Mouse (Mus musculus) MEL (cell line): ENCODE results near the gene Pcbp3. TPM values are rescaled to one million over a fixed set of nuclear protein-coding genes. Genes with fewer than 3 reads are reported as not detected.

Experiments
- DNase-seq: peaks from one replicate; pipeline ENCODE4 v3.0.0; 2011; ENCODE audit warnings: low read depth, low spot score
- H3K27ac ChIP-seq: 2 replicates; pipeline ENCODE4 v1.5.1; 2012; ENCODE audit warnings: low read depth, mild to moderate bottlenecking, control low read depth, low read length, moderate library complexity; ENCODE audit not compliant: control insufficient read depth
- H3K27me3 ChIP-seq, 2 experiments: fragments of 150-350 bp in 1 of 2; sonication (generic) in 1 of 2; 2 replicates each; pipeline ENCODE4 v1.6.1; 2012; ENCODE audit warnings: low read length in 2 of 2, mild to moderate bottlenecking in 2 of 2, improper control_type of control experiment in 1 of 2, moderate library complexity in 1 of 2; ENCODE audit not compliant: insufficient read depth in 2 of 2, control insufficient read depth in 1 of 2
- H3K36me3 ChIP-seq, 2 experiments: 2 replicates each; pipeline ENCODE4 v1.6.1; 2012 to 2014; ENCODE audit warnings: low read length in 2 of 2, improper control_type of control experiment in 1 of 2, inconsistent platforms in 1 of 2, mild to moderate bottlenecking in 1 of 2; ENCODE audit not compliant: insufficient read depth in 2 of 2, control insufficient read depth in 1 of 2
- H3K4me1 ChIP-seq, 2 experiments: fragments of 150-350 bp in 1 of 2; sonication (generic) in 1 of 2; 2 replicates each; pipeline ENCODE4 v1.6.1; 2012; ENCODE audit warnings: low read length in 2 of 2, improper control_type of control experiment in 1 of 2, mild to moderate bottlenecking in 1 of 2; ENCODE audit not compliant: insufficient read depth in 2 of 2, control insufficient read depth in 1 of 2
- H3K4me3 ChIP-seq, 2 experiments: fragments of 150-350 bp in 1 of 2; sonication (generic) in 1 of 2; 2 replicates each; pipeline ENCODE4 v1.5.1; 2012; ENCODE audit warnings: low read depth in 2 of 2, low read length in 2 of 2, mild to moderate bottlenecking in 2 of 2, moderate library complexity in 2 of 2, control low read depth in 1 of 2, improper control_type of control experiment in 1 of 2; ENCODE audit not compliant: control insufficient read depth in 1 of 2, insufficient read depth in 1 of 2
- H3K79me2 ChIP-seq: 2 replicates; pipeline ENCODE4 v1.6.1; 2012; ENCODE audit warnings: mild to moderate bottlenecking, low read length, moderate library complexity; ENCODE audit not compliant: control insufficient read depth, poor library complexity, insufficient read depth
- H3K9ac ChIP-seq: 2 replicates; pipeline ENCODE4 v1.6.1; 2012; ENCODE audit warnings: low read depth, mild to moderate bottlenecking, control low read depth, low read length, moderate library complexity; ENCODE audit not compliant: control insufficient read depth, poor library complexity, severe bottlenecking
- H3K9me3 ChIP-seq: fragments of 150-350 bp; sonication (generic); replicated peaks from 2 replicates; pipeline ENCODE4 v1.6.1; 2012; ENCODE audit warnings: mild to moderate bottlenecking, low read length, improper control_type of control experiment, moderate library complexity; ENCODE audit not compliant: insufficient read depth
- CHD2 ChIP-seq: IDR thresholded peaks from 2 replicates; pipeline ENCODE4 v1.6.1; 2011; ENCODE audit warnings: low read length, improper control_type of control experiment
- CTCF ChIP-seq, 3 experiments: IDR thresholded peaks in 2 of 3; conservative IDR thresholded peaks in 1 of 3; 2 replicates each; pipeline ENCODE4 v1.5.1; 2011 to 2012; ENCODE audit warnings: low read length in 3 of 3, low read depth in 2 of 3, mild to moderate bottlenecking in 2 of 3, improper control_type of control experiment in 1 of 3, inconsistent platforms in 1 of 3, mixed read lengths in 1 of 3, moderate library complexity in 1 of 3; ENCODE audit not compliant: control insufficient read depth in 1 of 3, insufficient read depth in 1 of 3, poor library complexity in 1 of 3, severe bottlenecking in 1 of 3
- EP300 ChIP-seq, 2 experiments: IDR thresholded peaks; 2 replicates each; pipeline ENCODE4 v1.6.1; 2011; ENCODE audit warnings: improper control_type of control experiment in 2 of 2, low read length in 2 of 2, low read depth in 1 of 2, mild to moderate bottlenecking in 1 of 2
- GABPA ChIP-seq: IDR thresholded peaks from 2 replicates; pipeline ENCODE4 v1.6.1; 2012; ENCODE audit warnings: low read depth, mild to moderate bottlenecking, inconsistent platforms, low read length, improper control_type of control experiment, moderate library complexity
- HCFC1 ChIP-seq: IDR thresholded peaks from 2 replicates; pipeline ENCODE4 v1.6.1; 2012; ENCODE audit warnings: low read depth, mild to moderate bottlenecking, inconsistent platforms, low read length, improper control_type of control experiment, moderate library complexity
- MAX ChIP-seq: IDR thresholded peaks from 2 replicates; pipeline ENCODE4 v1.6.1; 2011; ENCODE audit warnings: low read length, improper control_type of control experiment
- MAZ ChIP-seq: IDR thresholded peaks from 2 replicates; pipeline ENCODE4 v1.6.1; 2012; ENCODE audit warnings: low read depth, mild to moderate bottlenecking, inconsistent platforms, low read length, improper control_type of control experiment
- MXI1 ChIP-seq: IDR thresholded peaks from 2 replicates; pipeline ENCODE4 v1.6.1; 2011; ENCODE audit warnings: mild to moderate bottlenecking, low read depth, low read length, improper control_type of control experiment
- MYB ChIP-seq: IDR thresholded peaks from 2 replicates; pipeline ENCODE4 v1.6.1; 2011; ENCODE audit warnings: mild to moderate bottlenecking, low read depth, low read length, improper control_type of control experiment
- POLR2AphosphoS5 ChIP-seq: IDR thresholded peaks from 2 replicates; pipeline ENCODE4 v1.6.1; 2012; ENCODE audit warnings: low read depth, borderline replicate concordance, mild to moderate bottlenecking, inconsistent platforms, low read length, moderate library complexity, mixed read lengths
- RCOR1 ChIP-seq: IDR thresholded peaks from 2 replicates; pipeline ENCODE4 v1.6.1; 2012; ENCODE audit warnings: low read depth, mild to moderate bottlenecking, inconsistent platforms, low read length, improper control_type of control experiment
- SIN3A ChIP-seq: IDR thresholded peaks from 2 replicates; pipeline ENCODE4 v1.6.1; 2012; ENCODE audit warnings: low read length, improper control_type of control experiment, inconsistent platforms
- SMC3 ChIP-seq: IDR thresholded peaks from 2 replicates; pipeline ENCODE4 v1.6.1; 2011; ENCODE audit warnings: low read depth, low read length, improper control_type of control experiment
- TAL1 ChIP-seq: IDR thresholded peaks from 2 replicates; pipeline ENCODE4 v1.6.1; 2012; ENCODE audit warnings: mild to moderate bottlenecking, inconsistent platforms, low read length, moderate library complexity, mixed read lengths
- TCF12 ChIP-seq: IDR thresholded peaks from 2 replicates; pipeline ENCODE4 v1.6.1; 2014; ENCODE audit warnings: low read depth, mild to moderate bottlenecking, inconsistent platforms, low read length, improper control_type of control experiment, moderate library complexity
- USF1 ChIP-seq: IDR thresholded peaks from 2 replicates; pipeline ENCODE4 v1.6.1; 2014; ENCODE audit warnings: low read depth, mild to moderate bottlenecking, inconsistent platforms, low read length, improper control_type of control experiment, moderate library complexity
- USF2 ChIP-seq, 2 experiments: IDR thresholded peaks; 2 replicates each; pipeline ENCODE4 v1.6.1; 2011 to 2012; ENCODE audit warnings: improper control_type of control experiment in 2 of 2, low read length in 2 of 2, borderline replicate concordance in 1 of 2, inconsistent platforms in 1 of 2, low read depth in 1 of 2, mild to moderate bottlenecking in 1 of 2; ENCODE audit not compliant: insufficient read depth in 1 of 2
- ZMIZ1 ChIP-seq: IDR thresholded peaks from 2 replicates; pipeline ENCODE4 v1.6.1; 2012; ENCODE audit warnings: low read depth, mild to moderate bottlenecking, inconsistent platforms, low read length, improper control_type of control experiment, moderate library complexity
- polyA plus RNA-seq, 2 experiments: library from polyadenylated mRNA; stranded (reverse) in 1 of 2; unstranded in 1 of 2; fragments of >175 nt in 1 of 2; fragments of >200 nt in 1 of 2; gene quantifications; 2 replicates each; pipeline versions ENCODE4 v1.2.1 to v1.2.4; 2012; ENCODE audit warnings: low replicate concordance in 2 of 2, low read depth in 1 of 2; ENCODE audit not compliant: insufficient read length in 2 of 2, insufficient read depth in 1 of 2, missing spikeins in 1 of 2
- total RNA-seq: library from RNA; depleted of rRNA; stranded (reverse); fragments of 300-350 nt; gene quantifications from 2 replicates; pipeline ENCODE4 v1.2.3, GENCODE M21; 2012

Gene Pcbp3
- total and polyA plus RNA-seq, 3 experiments, result 1.1 to 3.3 TPM; not detected in 1

DNA sequence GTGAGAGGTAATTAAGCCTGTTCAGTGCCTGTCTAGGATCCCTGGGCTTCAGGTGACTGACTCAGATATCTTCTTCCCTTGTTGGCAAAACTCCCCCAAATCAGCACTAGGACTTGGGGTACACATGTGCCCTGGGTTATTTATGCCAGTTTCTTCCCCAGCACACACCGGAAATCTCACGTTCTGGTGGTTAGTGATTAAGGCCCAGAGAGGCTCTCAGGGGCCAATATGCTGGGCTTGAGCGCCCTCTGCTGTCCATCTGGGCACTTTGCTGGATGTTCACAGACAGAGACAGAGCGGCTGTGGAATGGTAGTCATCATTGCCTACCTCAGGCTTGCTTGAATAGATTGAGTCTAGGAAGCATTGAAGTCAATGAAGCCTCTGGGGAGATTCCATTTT lies 226.7 kb downstream of the Pcbp3 start (continued):
- TF ChIP-seq TAL1, result peak; percentile 32
- TF ChIP-seq MYB, result no peak
- TF ChIP-seq HCFC1, result no peak
- peak; percentile 85 to 99 (median 95) for TF ChIP-seq CTCF (IDR thresholded peaks at IDR 0.05 in 2 of 3, conservative IDR thresholded peaks at IDR 0.05 in 1 of 3; ENCODE audit: control insufficient read depth in 1 of 3, insufficient read depth in 1 of 3, low read depth in 2 of 3, low read length in 3 of 3, poor library complexity in 1 of 3, severe bottlenecking in 1 of 3)
- TF ChIP-seq MAZ, result no peak

- Histone ChIP-seq H3K9me3 (no peaks in the 10 kb centered on the region), H3K27me3 (no peaks in the 10 kb centered on the region), H3K4me1 (0 out of 4 replicates have a peak, but pooled peaks cover 0 to 3% of the 10 kb centered on the region in 2 experiments), H3K36me3 (no peaks in the 10 kb centered on the region), H3K79me2 (no peaks in the 10 kb centered on the region), H3K27ac (no peak overlapping the region), H3K9ac (no peak overlapping the region), H3K4me3 (no peak overlapping the region)
- no peak for DNase-seq
- TF ChIP-seq SIN3A (no peak), GABPA (no peak), POLR2AphosphoS5 (no peak), EP300 (IDR thresholded peaks at IDR 0.05; ENCODE audit: low read depth in 1 of 2, low read length in 2 of 2) (no peak), HCFC1 (no peak), SMC3 (no peak), RCOR1 (no peak), TAL1 (no peak), MYB (no peak), MAX (no peak), CHD2 (no peak), TCF12 (no peak), USF2 (IDR thresholded peaks at IDR 0.05; ENCODE audit: borderline replicate concordance in 1 of 2, insufficient read depth in 1 of 2, low read depth in 1 of 2, low read length in 2 of 2) (no peak), USF1 (no peak), ZMIZ1 (no peak), MXI1 (no peak), CTCF (IDR thresholded peaks at IDR 0.05 in 2 of 3, conservative IDR thresholded peaks at IDR 0.05 in 1 of 3; ENCODE audit: control insufficient read depth in 1 of 3, insufficient read depth in 1 of 3, low read depth in 2 of 3, low read length in 3 of 3, poor library complexity in 1 of 3, severe bottlenecking in 1 of 3) (no peak)
Observed at GRCm38 (mm10) chr10:76733677-76734068, 228.0 kb downstream of the Pcbp3 start.
